16 mouse cellular contexts compared by ENCODE assay signal in the genomic region with DNA sequence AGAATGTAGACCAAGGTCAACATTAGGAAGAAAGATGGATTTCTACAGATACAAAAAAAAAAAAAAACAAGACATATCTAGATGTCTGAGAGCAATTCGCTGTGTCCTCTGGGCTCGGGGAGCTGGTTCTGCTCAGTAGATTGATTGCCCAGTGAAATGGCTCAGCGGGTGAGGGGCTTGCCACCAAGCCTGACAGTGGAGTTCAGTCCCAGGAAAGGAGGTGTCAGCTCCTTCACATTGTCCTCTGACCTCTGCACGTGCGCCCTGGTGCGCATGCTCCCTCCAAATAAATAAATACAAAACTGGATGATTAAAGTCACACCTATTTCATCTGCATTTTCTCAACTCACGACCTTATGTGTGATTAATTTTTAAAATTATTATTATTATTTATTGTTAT. TPM values are rescaled to one million over a fixed set of nuclear protein-coding genes. Genes with fewer than 3 reads are reported as not detected.
DNase-seq lines count a peak whose midpoint lies in the region; ATAC-seq lines count a peak whose summit lies in the region.
"Had no signal": no experiment of that assay in that cellular context is flagged by ENCODE, and none has a peak within 500 bp of the region (broad histone marks: within the 10 kb centered on the region; RNA-seq: fewer than 3 reads in every experiment).

No protein-coding gene starts in this region.

- no peaks in the 10 kb centered on the region for H3K36me3 ChIP-seq in heart, embryonic 16.5 days (ENCODE audit: control insufficient read depth, insufficient read depth)
- H3K36me3 ChIP-seq in lung, embryonic 15.5 days: no peaks in the 10 kb centered on the region
- no peaks in the 10 kb centered on the region for H3K36me3 ChIP-seq in stomach, embryonic 15.5 days
- H3K36me3 ChIP-seq: embryonic facial prominence, embryonic 12.5 days; kidney, embryonic 15.5 days; liver, embryonic 13.5 days; midbrain, embryonic 13.5 days had no signal

- H3K27me3 ChIP-seq in heart, embryonic 16.5 days (ENCODE audit: control insufficient read depth, insufficient read depth, low read length): no peaks in the 10 kb centered on the region
- H3K27me3 ChIP-seq in lung, embryonic 15.5 days: no peaks in the 10 kb centered on the region
- H3K27me3 ChIP-seq in stomach, embryonic 15.5 days (replicated peaks): no peaks in the 10 kb centered on the region
- H3K27me3 ChIP-seq: embryonic facial prominence, embryonic 12.5 days; kidney, embryonic 15.5 days; liver, embryonic 13.5 days had no signal

- peak overlapping the region; percentile 78 for H3K27ac ChIP-seq in heart, embryonic 16.5 days (ENCODE audit: low read length)
- peak overlapping the region; percentile 88 for H3K27ac ChIP-seq in lung, embryonic 15.5 days
- peak overlapping the region; percentile 99 for H3K27ac ChIP-seq in brown adipose tissue, adult 24 weeks (replicated peaks; ENCODE audit: low read depth, low read length)
- peak overlapping the region; percentile 67; the same call in 1 of the 2 replicates for H3K27ac ChIP-seq in stomach, embryonic 15.5 days
- H3K27ac ChIP-seq: embryonic facial prominence, embryonic 12.5 days; liver, embryonic 13.5 days; midbrain, embryonic 13.5 days had no signal

- no peak overlapping the region for H3K9ac ChIP-seq in heart, embryonic 16.5 days (ENCODE audit: low read length)
- H3K9ac ChIP-seq in lung, embryonic 15.5 days: no peak overlapping the region
- H3K9ac ChIP-seq in stomach, embryonic 15.5 days: no peak overlapping the region
- H3K9ac ChIP-seq: embryonic facial prominence, embryonic 12.5 days; kidney, embryonic 15.5 days; liver, embryonic 13.5 days; midbrain, embryonic 13.5 days had no signal

- intact Hi-C loops in heart, postnatal 10 days (cut with DNase I): loop anchor here (2.0 kb wide), 1 partner anchor 31 kb away; no protein-coding TSS in a partner anchor

- no peaks in the 10 kb centered on the region for H3K9me3 ChIP-seq in heart, embryonic 16.5 days (replicated peaks; ENCODE audit: control insufficient read depth, low read length)
- no peaks in the 10 kb centered on the region for H3K9me3 ChIP-seq in lung, embryonic 15.5 days
- H3K9me3 ChIP-seq in stomach, embryonic 15.5 days: no peaks in the 10 kb centered on the region
- H3K9me3 ChIP-seq: embryonic facial prominence, embryonic 12.5 days; kidney, embryonic 15.5 days; liver, embryonic 13.5 days; midbrain, embryonic 13.5 days had no signal

- WGBS in heart, embryonic 16.5 days: 66% methylated on average over 7 of the region's 7 CpGs
- 48% methylated on average over 7 of the region's 7 CpGs for WGBS in lung, embryonic 15.5 days
- 50% methylated on average over 7 of the region's 7 CpGs for WGBS in stomach, embryonic 15.5 days

- H3K4me3 ChIP-seq in heart, embryonic 16.5 days (ENCODE audit: low read length): no peak overlapping the region
- H3K4me3 ChIP-seq in lung, embryonic 15.5 days: no peak overlapping the region
- H3K4me3 ChIP-seq in brown adipose tissue, adult 24 weeks (ENCODE audit: insufficient read depth, low read depth, low read length): no peak overlapping the region
- no peak overlapping the region for H3K4me3 ChIP-seq in stomach, embryonic 15.5 days (replicated peaks)
- H3K4me3 ChIP-seq: embryonic facial prominence, embryonic 12.5 days; kidney, embryonic 15.5 days; liver, embryonic 13.5 days; midbrain, embryonic 13.5 days had no signal

- ATAC-seq in heart, embryonic 16.5 days (replicated peaks; ENCODE audit: extremely low read depth, insufficient read depth, low FRiP score): no peak
- ATAC-seq in lung, embryonic 15.5 days (ENCODE audit: borderline replicate concordance, extremely low read depth, low FRiP score, low TSS enrichment): no peak
- no peak for ATAC-seq in stomach, embryonic 15.5 days (ENCODE audit: insufficient read depth, low FRiP score, low read depth)
- ATAC-seq: CD4-positive, CD25-positive, alpha-beta regulatory T cell, adult 4 months had no signal

- H3K4me2 ChIP-seq in heart, embryonic 16.5 days (ENCODE audit: low read depth, low read length): no peak overlapping the region
- no peak overlapping the region for H3K4me2 ChIP-seq in lung, embryonic 15.5 days
- no peak overlapping the region for H3K4me2 ChIP-seq in stomach, embryonic 15.5 days
- H3K4me2 ChIP-seq: embryonic facial prominence, embryonic 12.5 days; kidney, embryonic 15.5 days; liver, embryonic 13.5 days; midbrain, embryonic 13.5 days had no signal

- peaks cover 13% of the 10 kb centered on the region for H3K4me1 ChIP-seq in heart, embryonic 16.5 days (ENCODE audit: control insufficient read depth, insufficient read depth, low read length)
- peaks cover 26% of the 10 kb centered on the region for H3K4me1 ChIP-seq in lung, embryonic 15.5 days
- peaks cover 10% of the 10 kb centered on the region for H3K4me1 ChIP-seq in brown adipose tissue, adult 24 weeks (ENCODE audit: control insufficient read depth, insufficient read depth, insufficient read length, low read length)
- peaks cover 10% of the 10 kb centered on the region; the same call in 1 of the 2 replicates for H3K4me1 ChIP-seq in stomach, embryonic 15.5 days
- H3K4me1 ChIP-seq: embryonic facial prominence, embryonic 12.5 days had no signal

- no peak for DNase-seq in heart, postnatal 10 days
- no peak for DNase-seq in lung, postnatal 25 days (ENCODE audit: low spot score)
- DNase-seq in layer of hippocampus, postnatal 10 days (ENCODE audit: low spot score in 2 of 2): no peak
- DNase-seq: adrenal gland, postnatal 25 days; cerebellum, adult 11 months; gastrocnemius, postnatal 36 days; liver, embryonic 13.5 days; thymus, postnatal 25 days had no signal

RNA-seq across cellular contexts. Expression of gene Adipor2, which starts 1.9 kb away (rescaled TPM):
- polyA plus RNA-seq in heart, embryonic 16.5 days (2015; fragmentation: Nextera tagmentation; extraction: Ambion mirVana): 29.8 and 37.5 TPM in 2 replicates
- 10 to 100 TPM; 59.0 to 61.0 TPM for total RNA-seq in heart, postnatal 10 days (2021)
- 42.8 and 43.6 TPM in 2 replicates for polyA plus RNA-seq in lung, embryonic 15.5 days (2015; fragmentation: Nextera tagmentation; extraction: Ambion mirVana)
- polyA plus RNA-seq in brown adipose tissue, adult 24 weeks (2012; ENCODE audit: insufficient read depth, insufficient read length, missing spikeins): 370 and 390 TPM in 2 replicates
- 53.9 and 58.7 TPM in 2 replicates for polyA plus RNA-seq in stomach, embryonic 15.5 days (2015; fragmentation: Nextera tagmentation; extraction: Ambion mirVana)
- 10 to 100 TPM; 38.4 to 41.3 TPM for total RNA-seq in layer of hippocampus, postnatal 10 days (2021)
